Mouse (Mus musculus) CH12.LX (cell line): ENCODE measurements at regions not wholly inside any gene's neighbourhood (a gene's known extent, or its start where the extent isn't known, plus 50 kb on each side); places are given as distances from the start of the nearest gene placed in this dataset.

Experiments
- DNase-seq: peaks from one replicate; pipeline ENCODE4 v3.0.0-alpha.2; 2013; ENCODE audit errors: extremely low read depth
- H3K27ac ChIP-seq: 2 replicates; pipeline ENCODE4 v1.5.1; 2012; ENCODE audit warnings: low read depth, mild to moderate bottlenecking, control low read depth, moderate library complexity; ENCODE audit not compliant: insufficient read depth
- H3K27me3 ChIP-seq: replicated peaks from 2 replicates; pipeline ENCODE3; 2012; ENCODE audit warnings: inconsistent platforms
- H3K36me3 ChIP-seq, 2 experiments: replicated peaks in 1 of 2; 2 replicates each; pipeline versions ENCODE3 to v1.6.1; 2012; ENCODE audit warnings: inconsistent platforms in 1 of 2, low read length in 1 of 2, mild to moderate bottlenecking in 1 of 2, mixed read lengths in 1 of 2, moderate library complexity in 1 of 2; ENCODE audit not compliant: control insufficient read depth in 1 of 2, insufficient read depth in 1 of 2
- H3K4me1 ChIP-seq, 2 experiments: 2 replicates each; pipeline ENCODE4 v1.6.1; 2012; ENCODE audit warnings: inconsistent platforms in 1 of 2, moderate library complexity in 1 of 2; ENCODE audit not compliant: insufficient read depth in 2 of 2, control insufficient read depth in 1 of 2
- H3K4me2 ChIP-seq: 2 replicates; pipeline ENCODE4 v1.6.1; 2012; ENCODE audit warnings: low read depth, mild to moderate bottlenecking, control low read depth; ENCODE audit not compliant: poor library complexity, insufficient read depth, severe bottlenecking
- H3K4me3 ChIP-seq, 3 experiments: fragments of 150-350 bp in 1 of 3; sonication (generic) in 1 of 3; replicated peaks in 1 of 3; 2 replicates each; pipeline versions ENCODE3 to v1.5.1; 2011 to 2012; ENCODE audit warnings: low read depth in 2 of 3, low read length in 2 of 3, mild to moderate bottlenecking in 2 of 3, moderate library complexity in 2 of 3, control low read depth in 1 of 3, improper control_type of control experiment in 1 of 3, inconsistent platforms in 1 of 3, mixed read lengths in 1 of 3; ENCODE audit not compliant: poor library complexity in 1 of 3
- H3K79me2 ChIP-seq: replicated peaks from 2 replicates; pipeline ENCODE4 v1.6.1; 2012; ENCODE audit warnings: mild to moderate bottlenecking, moderate library complexity; ENCODE audit not compliant: control insufficient read depth, poor library complexity, insufficient read depth, severe bottlenecking; ENCODE audit errors: extremely low read depth
- H3K9ac ChIP-seq: 2 replicates; pipeline ENCODE4 v1.6.1; 2012; ENCODE audit warnings: low read depth, mild to moderate bottlenecking, control low read depth, moderate library complexity; ENCODE audit not compliant: insufficient read depth
- H3K9me3 ChIP-seq: replicated peaks from 2 replicates; pipeline ENCODE3; 2012; ENCODE audit warnings: low read length, inconsistent platforms, mixed read lengths
- CHD1 ChIP-seq: IDR thresholded peaks from 2 replicates; pipeline ENCODE4 v1.6.1; 2012; ENCODE audit warnings: low read depth, low read length, improper control_type of control experiment, inconsistent platforms
- CHD2 ChIP-seq: IDR thresholded peaks from 2 replicates; pipeline ENCODE4 v1.6.1; 2011; ENCODE audit warnings: low read length, improper control_type of control experiment
- CTCF ChIP-seq, 2 experiments: IDR thresholded peaks in 1 of 2; conservative IDR thresholded peaks in 1 of 2; 2 replicates each; pipeline ENCODE4 v1.5.1; 2011 to 2012; ENCODE audit warnings: low read depth in 2 of 2, low read length in 2 of 2, improper control_type of control experiment in 1 of 2, inconsistent platforms in 1 of 2, mild to moderate bottlenecking in 1 of 2, moderate library complexity in 1 of 2
- E2F4 ChIP-seq: IDR thresholded peaks from 2 replicates; pipeline ENCODE4 v1.6.1; 2011; ENCODE audit warnings: low read depth, low read length, improper control_type of control experiment; ENCODE audit not compliant: insufficient replicate concordance
- ELF1 ChIP-seq: IDR thresholded peaks from 2 replicates; pipeline ENCODE4 v1.6.1; 2014; ENCODE audit warnings: low read depth, mild to moderate bottlenecking, inconsistent platforms, low read length, improper control_type of control experiment
- GABPA ChIP-seq: IDR thresholded peaks from 2 replicates; pipeline ENCODE4 v1.6.1; 2012; ENCODE audit warnings: low read depth, low read length, improper control_type of control experiment, inconsistent platforms; ENCODE audit not compliant: insufficient replicate concordance
- IRF4 ChIP-seq: IDR thresholded peaks from 2 replicates; pipeline ENCODE4 v1.6.1; 2014; ENCODE audit warnings: low read depth, mild to moderate bottlenecking, inconsistent platforms, low read length, improper control_type of control experiment
- JUN ChIP-seq: IDR thresholded peaks from 2 replicates; pipeline ENCODE4 v1.6.1; 2011; ENCODE audit warnings: low read depth, mild to moderate bottlenecking, low read length, improper control_type of control experiment, moderate library complexity; ENCODE audit not compliant: insufficient read depth
- JUND ChIP-seq: conservative IDR thresholded peaks from 2 replicates; pipeline ENCODE4 v1.6.1; 2011; ENCODE audit warnings: low read depth, low read length, improper control_type of control experiment
- KAT2A ChIP-seq: IDR thresholded peaks from 2 replicates; pipeline ENCODE4 v1.6.1; 2012; ENCODE audit warnings: low read length, improper control_type of control experiment, inconsistent platforms; ENCODE audit not compliant: insufficient replicate concordance
- MAFK ChIP-seq: IDR thresholded peaks from 2 replicates; pipeline ENCODE4 v1.6.1; 2011; ENCODE audit warnings: low read length, improper control_type of control experiment; ENCODE audit not compliant: insufficient replicate concordance
- MAZ ChIP-seq: IDR thresholded peaks from 2 replicates; pipeline ENCODE4 v1.6.1; 2012; ENCODE audit warnings: low read depth, mild to moderate bottlenecking, inconsistent platforms, low read length, improper control_type of control experiment, moderate library complexity
- MEF2A ChIP-seq: IDR thresholded peaks from 2 replicates; pipeline ENCODE4 v1.6.1; 2014; ENCODE audit warnings: low read depth, mild to moderate bottlenecking, inconsistent platforms, low read length, improper control_type of control experiment, borderline replicate concordance
- MXI1 ChIP-seq: IDR thresholded peaks from 2 replicates; pipeline ENCODE4 v1.6.1; 2011; ENCODE audit warnings: mild to moderate bottlenecking, low read depth, low read length, improper control_type of control experiment
- MYC ChIP-seq: IDR thresholded peaks from 2 replicates; pipeline ENCODE4 v1.6.1; 2011; ENCODE audit warnings: low read depth, mild to moderate bottlenecking, improper control_type of control experiment, low read length
- NELFE ChIP-seq: IDR thresholded peaks from 2 replicates; pipeline ENCODE4 v1.6.1; 2011; ENCODE audit warnings: low read depth, low read length, improper control_type of control experiment
- NRF1 ChIP-seq: IDR thresholded peaks from 2 replicates; pipeline ENCODE4 v1.6.1; 2014; ENCODE audit warnings: low read depth, mild to moderate bottlenecking, inconsistent platforms, low read length, improper control_type of control experiment, moderate library complexity
- PAX5 ChIP-seq: IDR thresholded peaks from 2 replicates; pipeline ENCODE4 v1.6.1; 2012; ENCODE audit warnings: low read length, inconsistent platforms, mixed read lengths
- POLR2A ChIP-seq: IDR thresholded peaks from 2 replicates; pipeline ENCODE4 v1.6.1; 2011; ENCODE audit warnings: low read depth, mild to moderate bottlenecking, improper control_type of control experiment, low read length
- RAD21 ChIP-seq: IDR thresholded peaks from 2 replicates; pipeline ENCODE4 v1.6.1; 2011; ENCODE audit warnings: low read depth, mild to moderate bottlenecking, low read length, improper control_type of control experiment, moderate library complexity
- SIN3A ChIP-seq: IDR thresholded peaks from 2 replicates; pipeline ENCODE4 v1.6.1; 2012; ENCODE audit warnings: low read length, improper control_type of control experiment, inconsistent platforms
- TBP ChIP-seq: conservative IDR thresholded peaks from 2 replicates; pipeline ENCODE4 v1.6.1; 2011; ENCODE audit warnings: low read depth, low read length, improper control_type of control experiment
- TCF12 ChIP-seq: IDR thresholded peaks from 2 replicates; pipeline ENCODE4 v1.6.1; 2014; ENCODE audit warnings: low read depth, mild to moderate bottlenecking, inconsistent platforms, low read length, improper control_type of control experiment
- USF1 ChIP-seq: IDR thresholded peaks from 2 replicates; pipeline ENCODE4 v1.6.1; 2014; ENCODE audit warnings: low read depth, mild to moderate bottlenecking, inconsistent platforms, low read length, improper control_type of control experiment
- ZC3H11A ChIP-seq: IDR thresholded peaks from 2 replicates; pipeline ENCODE4 v1.6.1; 2012; ENCODE audit warnings: low read depth, mild to moderate bottlenecking, inconsistent platforms, low read length, improper control_type of control experiment
- ZNF384 ChIP-seq: IDR thresholded peaks from 2 replicates; pipeline ENCODE4 v1.6.1; 2012; ENCODE audit warnings: low read depth, low read length, improper control_type of control experiment, inconsistent platforms
- dilution Hi-C: fragments of 300-500 bp; cut with MboI; formaldehyde crosslinking; loops from 2 replicates; pipeline ENCODE4 v1.14.3; 2020; ENCODE audit warnings: low sequenced_read_pairs; ENCODE audit not compliant: extremely low pct_unique_long_range_greater_than_20kb, extremely low pct_ligation_motif_present
- in situ Hi-C: fragments of 300-500 bp; cut with MboI; formaldehyde crosslinking; loops from 3 replicates; pipeline ENCODE4 v1.14.3; 2019; ENCODE audit warnings: low sequenced_read_pairs, low pct_ligation_motif_present, low pct_unique_long_range_greater_than_20kb, mixed read lengths

- Histone ChIP-seq H3K9me3 (peaks cover 97% of the 10 kb centered on the region), H3K4me1 (no peaks in the 10 kb centered on the region), H3K27me3 (no peaks in the 10 kb centered on the region), H3K79me2 (no peaks in the 10 kb centered on the region), H3K27ac (no peak overlapping the region), H3K36me3 (no peaks in the 10 kb centered on the region), H3K9ac (no peak overlapping the region), H3K4me2 (no peak overlapping the region), H3K4me3 (no peak overlapping the region)
- no peak for TF ChIP-seq TCF12
- no peak for TF ChIP-seq MXI1
- no peak for TF ChIP-seq MEF2A
- TF ChIP-seq POLR2A = no peak
- TF ChIP-seq CHD2 = no peak
- TF ChIP-seq SIN3A = no peak
- TF ChIP-seq JUN = no peak
- TF ChIP-seq TBP = no peak
- no peak for TF ChIP-seq E2F4
- no peak for TF ChIP-seq RAD21
- TF ChIP-seq CTCF (conservative IDR thresholded peaks at IDR 0.05 in 1 of 2, IDR thresholded peaks at IDR 0.05 in 1 of 2; ENCODE audit: low read depth in 2 of 2, low read length in 2 of 2) = no peak
- no peak for TF ChIP-seq JUND
- TF ChIP-seq ZNF384 = no peak
- no peak for TF ChIP-seq MYC
- no peak for TF ChIP-seq GABPA
- TF ChIP-seq NRF1 = no peak
- no peak for TF ChIP-seq USF1
- TF ChIP-seq CHD1 = no peak
- no peak for TF ChIP-seq MAZ
- TF ChIP-seq PAX5 = no peak
- dilution Hi-C loops = no loop called here
- in situ Hi-C loops = no loop called here
- DNase-seq = no peak
Measured at GRCm38 (mm10) chr17:48877505-48877904, 54.7 kb upstream of the Lrfn2 start.

GRCm38 (mm10) chr17:48880590-48880989, 51.6 kb upstream of the Lrfn2 start:
- Histone ChIP-seq H3K27me3 (no peaks in the 10 kb centered on the region), H3K79me2 (no peaks in the 10 kb centered on the region), H3K9me3 (peaks cover 93% of the 10 kb centered on the region), H3K4me3 (no peak overlapping the region), H3K27ac (no peak overlapping the region), H3K9ac (no peak overlapping the region), H3K36me3 (no peaks in the 10 kb centered on the region), H3K4me1 (no peaks in the 10 kb centered on the region), H3K4me2 (no peak overlapping the region)
- in situ Hi-C loops (no loop called here), dilution Hi-C loops (no loop called here)
- TF ChIP-seq POLR2A = no peak
- no peak for TF ChIP-seq ELF1
- no peak for TF ChIP-seq MXI1
- no peak for TF ChIP-seq CHD1
- TF ChIP-seq PAX5 = no peak
- TF ChIP-seq JUND = no peak
- TF ChIP-seq JUN = no peak
- no peak for TF ChIP-seq IRF4
- TF ChIP-seq ZC3H11A = no peak
- no peak for TF ChIP-seq TBP
- no peak for TF ChIP-seq MAFK
- TF ChIP-seq NELFE = no peak
- no peak for TF ChIP-seq MAZ
- no peak for TF ChIP-seq E2F4
- no peak for TF ChIP-seq RAD21
- TF ChIP-seq USF1 = no peak
- TF ChIP-seq SIN3A = no peak
- TF ChIP-seq KAT2A = no peak
- DNase-seq = no peak
